Mouse (Mus musculus): Measurements from ENCODE around the gene Frem1.

- no peak for TF ChIP-seq POLR2A (IDR thresholded peaks at IDR 0.05; ENCODE audit: low read depth, low read length)
- TF ChIP-seq CTCF (IDR thresholded peaks at IDR 0.05; ENCODE audit: extremely low read depth, insufficient read length, insufficient replicate concordance, low read depth, low read length) = no peak
These were observed 176.6 kb downstream of the Frem1 start for GRCm38 (mm10) chr4:82875532-82875931.
